Mouse (Mus musculus) cortical plate, adult 2 months (tissue): ENCODE results near the gene St6galnac6. TPM values are rescaled to one million over a fixed set of nuclear protein-coding genes. Genes with fewer than 3 reads are reported as not detected.
A peak's percentile ranks its signal among the peaks of the same experiment; 100 is the strongest.

Experiments used
- H3K27ac ChIP-seq: fragments of 200-500 bp; 2 replicates; pipeline ENCODE4 v1.5.1; 2012; ENCODE audit warnings: low read length, control low read depth, inconsistent platforms; ENCODE audit not compliant: insufficient read depth
- H3K4me1 ChIP-seq: fragments of 200-500 bp; 2 replicates; pipeline ENCODE4 v1.6.1; 2011; ENCODE audit warnings: low read length; ENCODE audit not compliant: control insufficient read depth, insufficient read depth
- H3K4me3 ChIP-seq: fragments of 200-500 bp; 2 replicates; pipeline ENCODE4 v1.5.1; 2011; ENCODE audit warnings: mild to moderate bottlenecking, low read length, control low read depth; ENCODE audit not compliant: insufficient read depth
- CTCF ChIP-seq: fragments of 200-500 bp; IDR thresholded peaks from 2 replicates; pipeline ENCODE4 v1.5.1; 2011; ENCODE audit warnings: mild to moderate bottlenecking, control low read depth, low read length; ENCODE audit not compliant: insufficient read depth; ENCODE audit errors: extremely low read depth
- POLR2A ChIP-seq: fragments of 200-500 bp; IDR thresholded peaks from 2 replicates; pipeline ENCODE4 v1.6.1; 2011; ENCODE audit warnings: mild to moderate bottlenecking, low read length, control low read depth; ENCODE audit not compliant: insufficient read depth; ENCODE audit errors: extremely low read depth
- polyA plus RNA-seq: library from polyadenylated mRNA; depleted of rRNA; stranded (reverse); fragments of >200 nt; gene quantifications from 2 replicates; pipeline ENCODE4 v1.2.3, GENCODE M21; 2012; rRNA removed

St6galnac6 gene
- polyA plus RNA-seq, 1 experiment = 101 TPM

DNA sequence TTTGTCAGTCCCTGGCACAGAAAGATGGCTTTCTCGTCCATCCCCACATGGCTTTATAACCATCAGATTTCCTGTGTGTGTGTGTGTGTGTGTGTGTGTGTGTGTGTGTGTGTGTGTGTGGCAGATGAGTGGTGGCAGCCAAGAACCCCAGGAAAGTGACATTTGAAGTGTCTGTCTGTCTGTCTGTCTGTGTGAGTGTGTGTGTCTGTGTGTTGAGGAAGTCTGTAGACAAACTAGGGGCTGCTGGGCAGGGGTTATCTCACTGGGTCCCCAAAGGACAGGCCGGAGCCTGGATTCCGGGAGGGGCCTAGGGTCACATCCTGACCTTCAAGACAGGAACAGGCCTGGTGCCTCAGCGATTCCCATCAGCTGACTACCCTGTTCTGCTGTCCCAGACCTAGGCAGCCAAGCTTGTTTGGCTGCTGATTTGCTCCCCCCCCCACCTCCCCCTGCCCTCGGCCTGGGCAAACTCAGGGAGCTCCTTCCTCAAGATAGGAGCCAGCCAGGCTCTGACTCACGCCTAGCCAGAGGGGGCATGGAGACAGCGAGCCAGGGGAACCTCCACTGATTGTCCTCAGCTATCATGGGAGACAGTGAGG, 62.1 kb downstream of the St6galnac6 start:
- Histone ChIP-seq H3K4me3 (no peak overlapping the region), H3K27ac (0 out of 2 replicates have a peak overlapping the region, but pooled peaks have one; percentile 42), H3K4me1 (no peaks in the 10 kb centered on the region)
- TF ChIP-seq POLR2A (no peak), CTCF (no peak)

DNA sequence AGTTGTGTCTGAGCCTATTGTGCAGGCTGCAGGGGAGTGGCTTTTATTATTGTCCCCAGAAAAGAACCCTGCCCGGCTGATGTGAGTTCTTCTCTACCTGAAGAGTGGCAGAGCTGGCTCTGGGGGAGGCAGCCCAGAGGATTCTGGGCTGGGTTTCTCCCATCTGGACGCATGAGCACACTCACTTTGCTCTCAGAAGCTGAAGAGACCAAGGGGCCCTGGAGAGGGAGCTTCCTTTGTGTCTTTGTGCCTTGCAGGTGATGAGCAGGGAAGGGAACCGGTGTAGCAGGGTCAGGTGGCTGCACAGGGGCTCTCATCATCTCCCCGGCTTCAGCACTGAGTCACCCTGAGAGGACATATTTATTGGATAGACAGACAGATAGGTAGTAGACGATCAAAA, 62.8 kb downstream of the St6galnac6 start:
- H3K4me1 ChIP-seq = no peaks in the 10 kb centered on the region
- H3K27ac ChIP-seq = 0 out of 2 replicates have a peak overlapping the region, but pooled peaks have one; percentile 42
- TF ChIP-seq POLR2A = no peak
- no peak overlapping the region for H3K4me3 ChIP-seq

DNA sequence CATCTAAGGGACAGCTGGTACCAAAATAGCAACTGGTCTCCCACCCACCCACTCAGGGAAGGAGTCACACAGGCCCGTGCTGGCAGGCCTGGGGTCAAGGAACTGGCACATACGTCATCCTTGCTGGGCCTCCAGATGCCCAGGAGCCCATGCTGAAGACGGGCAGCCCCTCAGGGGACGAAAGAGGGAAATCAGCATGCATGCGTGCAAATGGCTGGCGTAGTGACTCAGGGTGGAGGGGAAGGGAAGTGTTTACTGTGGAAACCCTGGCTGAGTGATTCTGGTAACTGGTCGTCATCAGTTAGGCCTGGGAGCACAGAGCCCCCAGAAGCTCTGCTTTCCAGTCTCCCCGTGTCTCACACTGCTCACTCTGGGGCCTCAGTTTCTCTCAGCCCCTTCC, 65.8 kb downstream of the St6galnac6 start:
- H3K4me3 ChIP-seq = no peak overlapping the region
- no peak overlapping the region for H3K27ac ChIP-seq
- H3K4me1 ChIP-seq = no peaks in the 10 kb centered on the region
- no peak for TF ChIP-seq POLR2A
- no peak for TF ChIP-seq CTCF

DNA sequence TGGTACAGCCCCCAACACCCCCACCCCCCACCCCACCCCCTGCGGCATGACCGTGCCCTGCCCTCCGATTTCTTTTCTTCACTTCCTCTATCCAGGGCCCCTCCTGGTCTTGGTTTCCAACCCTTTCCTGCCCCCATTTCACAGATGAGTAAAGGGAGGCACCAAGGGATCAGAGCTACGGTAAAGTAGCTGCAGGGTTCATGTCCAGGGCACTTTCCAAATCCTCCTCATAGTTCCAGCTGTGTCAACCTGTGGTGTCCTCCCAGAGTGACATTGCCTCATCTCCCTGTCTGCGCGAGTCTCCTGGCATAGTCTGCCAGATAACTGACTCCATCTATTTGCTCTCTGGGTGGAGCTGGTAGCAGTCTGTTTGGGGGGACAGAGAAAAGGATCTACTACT, 66.3 kb downstream of the St6galnac6 start:
- Histone ChIP-seq H3K4me1 (no peaks in the 10 kb centered on the region), H3K4me3 (no peak overlapping the region), H3K27ac (no peak overlapping the region)
- TF ChIP-seq CTCF = no peak
- TF ChIP-seq POLR2A = no peak

DNA sequence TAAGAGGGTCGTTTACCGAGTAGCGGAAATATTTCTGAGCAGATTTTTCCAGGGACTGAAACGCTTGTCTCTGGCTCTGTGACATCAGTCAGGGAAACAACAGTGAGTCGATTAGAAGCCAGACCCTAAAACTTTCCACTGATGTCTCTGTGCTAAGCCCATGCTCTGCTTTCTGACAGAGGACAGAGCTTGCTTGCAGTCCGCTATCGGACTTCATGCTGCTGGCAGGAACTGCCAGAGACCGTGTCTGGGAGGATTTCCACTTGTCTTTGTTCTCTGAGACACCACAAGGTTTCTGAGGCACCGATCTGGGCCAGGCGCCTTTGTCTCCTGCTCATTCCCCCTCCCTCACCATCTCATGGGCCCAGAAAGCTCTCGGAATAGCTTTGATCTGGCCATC, 68.3 kb downstream of the St6galnac6 start:
- TF ChIP-seq POLR2A = no peak
- TF ChIP-seq CTCF = no peak
- H3K4me3 ChIP-seq = no peak overlapping the region
- no peak overlapping the region for H3K27ac ChIP-seq
- no peaks in the 10 kb centered on the region for H3K4me1 ChIP-seq

DNA sequence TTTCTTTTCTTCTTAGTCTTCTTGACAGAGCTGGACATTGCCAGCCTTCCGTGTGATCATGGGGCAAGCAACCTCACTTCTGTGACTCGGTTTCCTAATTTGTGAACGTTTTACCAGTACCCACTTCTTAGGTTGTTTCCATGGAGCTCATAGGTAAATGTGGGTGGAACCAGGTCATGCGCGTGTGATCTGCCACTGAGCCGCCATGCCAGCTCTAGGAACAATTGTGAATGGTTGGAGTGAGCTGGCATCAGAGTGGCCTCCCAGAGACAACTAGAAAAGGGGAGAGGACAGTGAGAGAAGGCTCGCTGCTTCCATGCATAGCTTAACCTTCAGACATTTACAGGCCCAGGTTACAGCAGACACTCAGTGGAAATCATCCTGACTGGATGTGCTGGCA, 68.7 kb downstream of the St6galnac6 start:
- Histone ChIP-seq H3K4me3 (no peak overlapping the region), H3K27ac (no peak overlapping the region), H3K4me1 (no peaks in the 10 kb centered on the region)
- TF ChIP-seq POLR2A = no peak
- TF ChIP-seq CTCF = no peak

DNA sequence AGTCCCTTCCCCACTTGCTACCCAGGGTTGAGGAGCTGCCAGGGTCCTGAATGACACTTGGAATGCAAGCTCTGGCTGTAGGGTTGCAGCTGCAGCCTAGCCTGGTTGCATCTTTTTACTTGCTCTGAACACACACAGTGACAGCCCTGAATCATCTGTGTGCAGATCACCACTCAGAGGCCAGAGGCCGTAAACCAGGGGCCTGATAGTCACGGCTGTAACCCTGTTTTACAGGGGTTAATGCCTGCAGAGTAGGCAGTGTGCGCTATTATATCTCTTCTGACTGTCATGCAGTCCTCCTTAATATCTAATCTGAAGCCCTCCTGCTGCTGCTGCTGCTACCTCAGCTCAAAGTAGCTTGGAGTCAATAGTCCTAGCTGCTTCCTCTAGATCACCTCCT, 70.4 kb downstream of the St6galnac6 start:
- TF ChIP-seq CTCF (no peak), POLR2A (no peak)
- H3K4me3 ChIP-seq = no peak overlapping the region
- H3K27ac ChIP-seq = no peak overlapping the region
- H3K4me1 ChIP-seq = no peaks in the 10 kb centered on the region

Other genes with a start within 250 kb of the St6galnac6 start
- gene Ciz1, start 247.4 kb upstream of the St6galnac6 start, polyA plus RNA-seq = 171 and 184 TPM in 2 replicates
- 1,325 and 1,395 TPM in 2 replicates for gene Dnm1, start 246.4 kb upstream of the St6galnac6 start, polyA plus RNA-seq
- gene 1110008P14Rik, start 217.8 kb upstream of the St6galnac6 start, polyA plus RNA-seq = 931 and 1,007 TPM in 2 replicates
- gene Lcn2, start 211.5 kb upstream of the St6galnac6 start, polyA plus RNA-seq = 0.25 and 0.58 TPM in 2 replicates
- gene Ptges2, start 203.8 kb upstream of the St6galnac6 start, polyA plus RNA-seq = 57.9 and 63.4 TPM in 2 replicates
- gene Naif1, start 149.3 kb upstream of the St6galnac6 start, polyA plus RNA-seq = 3.2 and 3.4 TPM in 2 replicates
- gene Slc25a25, start 148.3 kb upstream of the St6galnac6 start, polyA plus RNA-seq = 44.7 and 49.1 TPM in 2 replicates
- 39.2 and 46.7 TPM in 2 replicates for gene Fam102a, start 64.4 kb upstream of the St6galnac6 start, polyA plus RNA-seq
- 153 and 155 TPM in 2 replicates for gene Dpm2, start 28.9 kb upstream of the St6galnac6 start, polyA plus RNA-seq
- gene Pip5kl1, start 24.9 kb upstream of the St6galnac6 start, polyA plus RNA-seq = 31.3 and 37.6 TPM in 2 replicates
- 1.0 TPM in 2 replicates for gene 9430097D07Rik, start 24.0 kb upstream of the St6galnac6 start, polyA plus RNA-seq
- gene St6galnac4, start 12.6 kb upstream of the St6galnac6 start, polyA plus RNA-seq = 34.8 and 36.6 TPM in 2 replicates
- 118 and 127 TPM in 2 replicates for gene Ak1, start 22.0 kb downstream of the St6galnac6 start, polyA plus RNA-seq
- gene Eng, start 46.9 kb downstream of the St6galnac6 start, polyA plus RNA-seq = 35.1 and 39.0 TPM in 2 replicates
- 16.4 and 17.7 TPM in 2 replicates for gene Fpgs, start 104.4 kb downstream of the St6galnac6 start, polyA plus RNA-seq
- 260 and 329 TPM in 2 replicates for gene Cdk9, start 113.4 kb downstream of the St6galnac6 start, polyA plus RNA-seq
- gene Sh2d3c, start 121.3 kb downstream of the St6galnac6 start, polyA plus RNA-seq = 29.7 and 31.5 TPM in 2 replicates
- 3.5 and 4.2 TPM in 2 replicates for gene 6330409D20Rik, start 141.3 kb downstream of the St6galnac6 start, polyA plus RNA-seq
- gene Tor2a, start 157.5 kb downstream of the St6galnac6 start, polyA plus RNA-seq = 54.9 and 58.9 TPM in 2 replicates
- 1.8 and 2.2 TPM in 2 replicates for gene Ttc16, start 175.9 kb downstream of the St6galnac6 start, polyA plus RNA-seq
- 5.4 and 6.6 TPM in 2 replicates for gene Ptrh1, start 176.1 kb downstream of the St6galnac6 start, polyA plus RNA-seq
- gene Cfap157, start 184.7 kb downstream of the St6galnac6 start, polyA plus RNA-seq = 0.11 and 0.35 TPM in 2 replicates
- 709 and 713 TPM in 2 replicates for gene Stxbp1, start 247.5 kb downstream of the St6galnac6 start, polyA plus RNA-seq